Mouse (Mus musculus) midbrain, embryonic 16.5 days (tissue): ENCODE results near the gene Hid1. TPM values are rescaled to one million over a fixed set of nuclear protein-coding genes. Genes with fewer than 3 reads are reported as not detected.

Source experiments
- ATAC-seq: fragments of 200-750 bp; cut with Nextera tagmentation; 2 replicates; pipeline ENCODE4 v1.8.0; 2017; ENCODE audit warnings: moderate TSS enrichment
- H3K27ac ChIP-seq: fragments of 300-500 bp; sonication (generic); 2 replicates; pipeline ENCODE4 v1.5.1; 2014; ENCODE audit warnings: mild to moderate bottlenecking, low read length, mixed read lengths
- H3K27me3 ChIP-seq: fragments of 300-500 bp; sonication (generic); 2 replicates; pipeline ENCODE4 v1.6.1; 2014; ENCODE audit warnings: low read depth, low read length, mixed read lengths; ENCODE audit not compliant: control insufficient read depth, insufficient read depth
- H3K36me3 ChIP-seq: fragments of 300-500 bp; sonication (generic); 2 replicates; pipeline ENCODE4 v1.6.1; 2014; ENCODE audit warnings: mild to moderate bottlenecking, low read length, moderate library complexity, mixed read lengths; ENCODE audit not compliant: control insufficient read depth, insufficient read depth
- H3K4me1 ChIP-seq: fragments of 300-500 bp; sonication (generic); 2 replicates; pipeline ENCODE4 v1.6.1; 2014; ENCODE audit warnings: mild to moderate bottlenecking, low read length, mixed read lengths; ENCODE audit not compliant: control insufficient read depth, insufficient read depth
- H3K4me2 ChIP-seq: fragments of 300-500 bp; sonication (generic); 2 replicates; pipeline ENCODE4 v1.6.1; 2014; ENCODE audit warnings: mild to moderate bottlenecking, low read length, mixed read lengths
- H3K4me3 ChIP-seq: fragments of 300-500 bp; sonication (generic); 2 replicates; pipeline ENCODE4 v1.5.1; 2014; ENCODE audit warnings: low read depth, mild to moderate bottlenecking, low read length, moderate library complexity, mixed read lengths
- H3K9ac ChIP-seq: fragments of 300-500 bp; sonication (generic); 2 replicates; pipeline ENCODE4 v1.6.1; 2014; ENCODE audit warnings: low read depth, low read length, mixed read lengths
- H3K9me3 ChIP-seq: fragments of 300-500 bp; sonication (generic); replicated peaks from 2 replicates; pipeline ENCODE4 v1.6.1; 2014; ENCODE audit warnings: mild to moderate bottlenecking, low read length, mixed read lengths; ENCODE audit not compliant: control insufficient read depth, poor library complexity, severe bottlenecking
- WGBS: fragments of 180-500 bp; shearing (Covaris S2); extraction: QIAGEN DNeasy Blood & Tissue Kit; methylation state at CpG from one replicate; pipeline ENCODE4 v1.1.7; 2014; 5-methylcytosine and 5-hydroxymethylcytosine counted together
- polyA plus RNA-seq: library from polyadenylated mRNA; unstranded; fragments of >200 nt; fragmentation: Nextera tagmentation; extraction: Ambion mirVana; gene quantifications from 2 replicates; pipeline ENCODE4 v1.2.1, GENCODE M21; 2015

The Hid1 gene
- polyA plus RNA-seq, 1 experiment from 2014 or later, result 75.2 TPM

- Histone ChIP-seq H3K9ac (no peak overlapping the region), H3K27ac (no peak overlapping the region), H3K27me3 (peaks cover 16% of the 10 kb centered on the region; the same call in 1 of the 2 replicates), H3K4me1 (no peaks in the 10 kb centered on the region; the same call in 1 of the 2 replicates), H3K36me3 (no peaks in the 10 kb centered on the region), H3K4me3 (no peak overlapping the region), H3K4me2 (peak overlapping the region; percentile 63), H3K9me3 (no peaks in the 10 kb centered on the region)
- 59% methylated on average over 12 of the region's 12 CpGs for WGBS
- no peak for ATAC-seq
These were observed 32.3 kb downstream of the Hid1 start for GRCm38 (mm10) chr11:115335223-115335622.

GRCm38 (mm10) chr11:115334531-115334930 lies 33.0 kb downstream of the Hid1 start, which contains the start of gene Otop3:
TSS of gene Otop3 (plus strand) at chr11:115334731.
- ATAC-seq, result no peak
- Histone ChIP-seq H3K4me2 (peak within 1 kb of the TSS; percentile 63), H3K4me1 (no peaks in the 10 kb centered on the region; the same call in 1 of the 2 replicates), H3K4me3 (peak within 1 kb of the TSS; percentile 31), H3K36me3 (no peaks in the 10 kb centered on the region), H3K9me3 (no peaks in the 10 kb centered on the region), H3K9ac (peak within 1 kb of the TSS; percentile 47), H3K27me3 (peaks cover 16% of the 10 kb centered on the region; the same call in 1 of the 2 replicates), H3K27ac (no peak within 1 kb of the TSS)
- 3% methylated on average over 29 of the region's 29 CpGs for WGBS

GRCm38 (mm10) chr11:115329339-115329738 lies 38.2 kb downstream of the Hid1 start:
- no peak for ATAC-seq
- Histone ChIP-seq H3K27ac (no peak overlapping the region), H3K27me3 (peaks cover 5% of the 10 kb centered on the region), H3K9me3 (no peaks in the 10 kb centered on the region), H3K4me2 (no peak overlapping the region), H3K4me3 (no peak overlapping the region), H3K9ac (no peak overlapping the region), H3K36me3 (no peaks in the 10 kb centered on the region), H3K4me1 (no peaks in the 10 kb centered on the region)
- WGBS, result 71% methylated on average over 15 of the region's 15 CpGs

- Histone ChIP-seq H3K4me2 (no peak overlapping the region), H3K27me3 (peaks cover 25% of the 10 kb centered on the region), H3K27ac (no peak overlapping the region), H3K4me1 (no peaks in the 10 kb centered on the region; the same call in 1 of the 2 replicates), H3K36me3 (no peaks in the 10 kb centered on the region), H3K9ac (no peak overlapping the region), H3K4me3 (no peak overlapping the region), H3K9me3 (no peaks in the 10 kb centered on the region)
- 74% methylated on average over 7 of the region's 7 CpGs for WGBS
- no peak for ATAC-seq
These were observed 40.8 kb downstream of the Hid1 start for GRCm38 (mm10) chr11:115326730-115327129.

GRCm38 (mm10) chr11:115323354-115323753 lies 44.2 kb downstream of the Hid1 start:
- Histone ChIP-seq H3K4me2 (peak overlapping the region; percentile 13; the same call in 1 of the 2 replicates), H3K4me3 (no peak overlapping the region), H3K36me3 (no peaks in the 10 kb centered on the region), H3K27me3 (peaks cover 55% of the 10 kb centered on the region), H3K9ac (no peak overlapping the region), H3K27ac (no peak overlapping the region), H3K9me3 (no peaks in the 10 kb centered on the region), H3K4me1 (peaks cover 2% of the 10 kb centered on the region; the same call in 1 of the 2 replicates)
- 19% methylated on average over 32 of the region's 32 CpGs for WGBS
- no peak for ATAC-seq

- Histone ChIP-seq H3K27ac (no peak within 1 kb of the TSS), H3K36me3 (no peaks in the 10 kb centered on the region), H3K4me2 (peak within 1 kb of the TSS; percentile 35), H3K27me3 (peaks cover 67% of the 10 kb centered on the region), H3K4me3 (0 out of 2 replicates have a peak within 1 kb of the TSS, but pooled peaks have one; percentile 15), H3K9ac (peak within 1 kb of the TSS; percentile 45; the same call in 1 of the 2 replicates), H3K4me1 (peaks cover 5% of the 10 kb centered on the region), H3K9me3 (no peaks in the 10 kb centered on the region)
- WGBS, result 4% methylated on average over 35 of the region's 35 CpGs
- ATAC-seq, result no peak
These were observed 45.5 kb downstream of the Hid1 start, which contains the start of gene Ush1g for GRCm38 (mm10) chr11:115321906-115322693. TSS of gene Ush1g (minus strand) at chr11:115322041.

GRCm38 (mm10) chr11:115319704-115320383 lies 47.7 kb downstream of the Hid1 start:
- Histone ChIP-seq H3K4me2 (no peak overlapping the region), H3K27me3 (peaks cover 88% of the 10 kb centered on the region), H3K4me3 (no peak overlapping the region), H3K36me3 (no peaks in the 10 kb centered on the region), H3K27ac (no peak overlapping the region), H3K9me3 (no peaks in the 10 kb centered on the region), H3K4me1 (peaks cover 5% of the 10 kb centered on the region), H3K9ac (no peak overlapping the region)
- 7% methylated on average over 18 of the region's 18 CpGs for WGBS
- no peak for ATAC-seq

GRCm38 (mm10) chr11:115318245-115319027 lies 49.1 kb downstream of the Hid1 start:
- H3K27me3 ChIP-seq, result peaks cover 76% of the 10 kb centered on the region
- ATAC-seq, result no peak
- peaks cover 5% of the 10 kb centered on the region for H3K4me1 ChIP-seq
- peak overlapping the region; percentile 24; the same call in 1 of the 2 replicates for H3K4me2 ChIP-seq
- WGBS, result 3% methylated on average over 63 of the region's 63 CpGs
- H3K4me3 ChIP-seq, result no peak overlapping the region
- no peaks in the 10 kb centered on the region for H3K9me3 ChIP-seq
- H3K36me3 ChIP-seq, result no peaks in the 10 kb centered on the region
- no peak overlapping the region for H3K27ac ChIP-seq
- no peak overlapping the region for H3K9ac ChIP-seq
